Mouse (Mus musculus) Patski (cell line): ENCODE data around the gene Alk. TPM values are rescaled to one million over a fixed set of nuclear protein-coding genes. Genes with fewer than 3 reads are reported as not detected.
A peak's percentile ranks its signal among the peaks of the same experiment; 100 is the strongest.

Experiments used
- ATAC-seq: fragments of 100-300 bp; one replicate; pipeline ENCODE4 v1.8.0; 2021
- CTCF ChIA-PET: fragments of 350-600 bp; sonication (Branson Sonifier 250); formaldehyde crosslinking; loops from one replicate; lab custom pipeline; 2022; ENCODE audit warnings: inconsistent platforms; lab: Charles Lee
- POLR2A ChIA-PET: fragments of 350-600 bp; sonication (Branson Sonifier 250); formaldehyde crosslinking; loops from one replicate; lab custom pipeline; 2022; ENCODE audit warnings: antibody characterized with exemption, inconsistent platforms; lab: Charles Lee
- DNase-seq: peaks from one replicate; pipeline ENCODE4 v3.0.0-alpha.2; 2011; ENCODE audit warnings: low read depth, low spot score
- H3K27me3 ChIP-seq: fragments of 371-371 bp; one replicate; pipeline ENCODE4 v1.5.1; 2021
- CTCF ChIP-seq: fragments of 100-300 bp; IDR thresholded peaks from one replicate; pipeline ENCODE4 v1.5.1; 2021
- in situ Hi-C: fragments of 300-500 bp; cut with MboI; formaldehyde crosslinking; loops from 3 replicates; pipeline ENCODE4 v1.11.1; 2018; ENCODE audit warnings: low pct_unique_long_range_greater_than_20kb, mixed read lengths
- polyA plus RNA-seq: library from polyadenylated mRNA; unstranded; gene quantifications from one replicate; pipeline ENCODE4 v1.2.3, GENCODE M21; 2021

Gene Alk
- polyA plus RNA-seq, 1 experiment from 2014 or later = 0.09 TPM

- ChIA-PET POLR2A (no interaction called here), CTCF (no interaction called here)
- ATAC-seq (no peak), DNase-seq (no peak)
- no peaks in the 10 kb centered on the region for H3K27me3 ChIP-seq
- in situ Hi-C loops = no loop called here
- TF ChIP-seq CTCF = no peak
Observed at GRCm38 (mm10) chr17:72009836-72010235, 594.6 kb downstream of the Alk start.

- TF ChIP-seq CTCF = no peak
- ChIA-PET POLR2A (no interaction called here), CTCF (interaction anchor here (1.3 kb wide), 1 partner anchor 24 kb away, joined by 4 read pairs; no protein-coding TSS in a partner anchor)
- H3K27me3 ChIP-seq = no peaks in the 10 kb centered on the region
- in situ Hi-C loops = no loop called here
- DNase-seq (no peak), ATAC-seq (no peak)
Observed at GRCm38 (mm10) chr17:72008389-72008788, 596.0 kb downstream of the Alk start.

- DNase-seq (peak; percentile 65), ATAC-seq (peak; percentile 80)
- H3K27me3 ChIP-seq = no peaks in the 10 kb centered on the region
- in situ Hi-C loops = no loop called here
- TF ChIP-seq CTCF = no peak
- POLR2A ChIA-PET = interaction anchor here (0.7 kb wide), 1 partner anchor 12 kb away, joined by 3 read pairs; no protein-coding TSS in a partner anchor
- CTCF ChIA-PET = interaction anchor here (2.5 kb wide), 1 partner anchor 10 kb away, joined by 7 read pairs; no protein-coding TSS in a partner anchor
Observed at GRCm38 (mm10) chr17:72005365-72005764, 599.1 kb downstream of the Alk start.

- ATAC-seq (peak; percentile 51), DNase-seq (no peak)
- in situ Hi-C loops = no loop called here
- CTCF ChIA-PET = no interaction called here
- POLR2A ChIA-PET = no interaction called here
- TF ChIP-seq CTCF = no peak
- no peaks in the 10 kb centered on the region for H3K27me3 ChIP-seq
Observed at GRCm38 (mm10) chr17:71999527-72000482, 604.6 kb downstream of the Alk start.

GRCm38 (mm10) chr17:71997680-71998079, 606.7 kb downstream of the Alk start:
- DNase-seq (no peak), ATAC-seq (peak; percentile 71)
- no peak for TF ChIP-seq CTCF
- ChIA-PET CTCF (interaction anchor here (0.7 to 1.0 kb wide), 2 partner anchors 18 to 87 kb away, joined by 3 read pairs; no protein-coding TSS in a partner anchor), POLR2A (no interaction called here)
- in situ Hi-C loops = no loop called here
- H3K27me3 ChIP-seq = no peaks in the 10 kb centered on the region

GRCm38 (mm10) chr17:71995539-71995938, 608.9 kb downstream of the Alk start:
- ChIA-PET POLR2A (interaction anchor here (0.6 to 0.9 kb wide), 2 partner anchors 11 to 69 kb away, joined by 5 to 6 read pairs; no protein-coding TSS in a partner anchor), CTCF (interaction anchor here (1.4 to 1.6 kb wide), 2 partner anchors 27 to 50 kb away, joined by 3 read pairs; no protein-coding TSS in a partner anchor)
- in situ Hi-C loops = no loop called here
- no peak for TF ChIP-seq CTCF
- no peak for DNase-seq
- no peaks in the 10 kb centered on the region for H3K27me3 ChIP-seq
- no peak for ATAC-seq

- no peak for DNase-seq
- TF ChIP-seq CTCF = no peak
- ATAC-seq = no peak
- CTCF ChIA-PET = interaction anchor here (1.2 kb wide), 1 partner anchor 12 kb away, joined by 4 read pairs; no protein-coding TSS in a partner anchor
- in situ Hi-C loops = no loop called here
- POLR2A ChIA-PET = no interaction called here
- no peaks in the 10 kb centered on the region for H3K27me3 ChIP-seq
Observed at GRCm38 (mm10) chr17:71994144-71994543, 610.3 kb downstream of the Alk start.

GRCm38 (mm10) chr17:71993011-71993410, 611.4 kb downstream of the Alk start:
- ATAC-seq = no peak
- POLR2A ChIA-PET = no interaction called here

GRCm38 (mm10) chr17:71991260-71991659, 613.2 kb downstream of the Alk start:
- TF ChIP-seq CTCF = no peak
- ATAC-seq = no peak
- in situ Hi-C loops = no loop called here
- no peaks in the 10 kb centered on the region for H3K27me3 ChIP-seq
- no peak for DNase-seq
- POLR2A ChIA-PET = no interaction called here
- CTCF ChIA-PET = interaction anchor here (0.8 to 1.5 kb wide), 2 partner anchors 13 to 117 kb away, joined by 3 read pairs; no protein-coding TSS in a partner anchor

More at GRCm38 (mm10) chr17:71993011-71993410, 611.4 kb downstream of the Alk start:
- no peak for TF ChIP-seq CTCF
- CTCF ChIA-PET = interaction anchor here (0.8 to 1.2 kb wide), 2 partner anchors 11 to 44 kb away, joined by 4 read pairs; no protein-coding TSS in a partner anchor
- in situ Hi-C loops = no loop called here
- no peaks in the 10 kb centered on the region for H3K27me3 ChIP-seq
- no peak for DNase-seq

GRCm38 (mm10) chr17:71990176-71990720, 614.2 kb downstream of the Alk start:
- no peak for DNase-seq
- no peak for ATAC-seq
- in situ Hi-C loops = no loop called here
- ChIA-PET CTCF (interaction anchor here (1.5 kb wide), 1 partner anchor 12 kb away, joined by 3 read pairs; no protein-coding TSS in a partner anchor), POLR2A (no interaction called here)
- no peaks in the 10 kb centered on the region for H3K27me3 ChIP-seq
- TF ChIP-seq CTCF = no peak
